Mouse (Mus musculus) heart, embryonic 10.5 days (tissue): ENCODE data around the gene Pgpep1l. TPM values are rescaled to one million over a fixed set of nuclear protein-coding genes. Genes with fewer than 3 reads are reported as not detected.
"Not testable (repeated sequence)": the region's sequence is repeated elsewhere in the genome, so short reads cannot be mapped to it uniquely, and the experiment has no call there.

Experiments
- DNase-seq: peaks from one replicate; pipeline ENCODE4 v3.0.0-alpha.2; 2017; ENCODE audit warnings: low spot score
- H3K27ac ChIP-seq: fragments of 300-500 bp; sonication (generic); 2 replicates; pipeline ENCODE4 v1.5.1; 2016; ENCODE audit warnings: mild to moderate bottlenecking
- H3K27me3 ChIP-seq: fragments of 300-500 bp; sonication (generic); 2 replicates; pipeline ENCODE4 v1.6.1; 2016; ENCODE audit warnings: mild to moderate bottlenecking; ENCODE audit not compliant: poor library complexity, insufficient read depth, severe bottlenecking
- H3K36me3 ChIP-seq: fragments of 300-500 bp; sonication (generic); 2 replicates; pipeline ENCODE4 v1.6.1; 2016; ENCODE audit warnings: mild to moderate bottlenecking, moderate library complexity
- H3K4me1 ChIP-seq: fragments of 300-500 bp; sonication (generic); 2 replicates; pipeline ENCODE4 v1.6.1; 2016; ENCODE audit warnings: mild to moderate bottlenecking
- H3K4me3 ChIP-seq: fragments of 300-500 bp; sonication (generic); 2 replicates; pipeline ENCODE4 v1.5.1; 2016; ENCODE audit warnings: mild to moderate bottlenecking, moderate library complexity
- H3K9me3 ChIP-seq: fragments of 300-500 bp; sonication (generic); 2 replicates; pipeline ENCODE4 v1.6.1; 2016; ENCODE audit warnings: mild to moderate bottlenecking, moderate library complexity
- WGBS: fragments of 180-500 bp; shearing (Covaris S2); methylation state at CpG from one replicate; pipeline ENCODE4 v1.1.7; 2016; 5-methylcytosine and 5-hydroxymethylcytosine counted together
- polyA plus RNA-seq: library from polyadenylated mRNA; unstranded; fragments of >200 nt; fragmentation: Nextera tagmentation; extraction: Ambion mirVana; gene quantifications from 2 replicates; pipeline ENCODE4 v1.2.1, GENCODE M21; 2016

Pgpep1l gene
- polyA plus RNA-seq, 1 experiment from 2014 or later = not detected

DNA sequence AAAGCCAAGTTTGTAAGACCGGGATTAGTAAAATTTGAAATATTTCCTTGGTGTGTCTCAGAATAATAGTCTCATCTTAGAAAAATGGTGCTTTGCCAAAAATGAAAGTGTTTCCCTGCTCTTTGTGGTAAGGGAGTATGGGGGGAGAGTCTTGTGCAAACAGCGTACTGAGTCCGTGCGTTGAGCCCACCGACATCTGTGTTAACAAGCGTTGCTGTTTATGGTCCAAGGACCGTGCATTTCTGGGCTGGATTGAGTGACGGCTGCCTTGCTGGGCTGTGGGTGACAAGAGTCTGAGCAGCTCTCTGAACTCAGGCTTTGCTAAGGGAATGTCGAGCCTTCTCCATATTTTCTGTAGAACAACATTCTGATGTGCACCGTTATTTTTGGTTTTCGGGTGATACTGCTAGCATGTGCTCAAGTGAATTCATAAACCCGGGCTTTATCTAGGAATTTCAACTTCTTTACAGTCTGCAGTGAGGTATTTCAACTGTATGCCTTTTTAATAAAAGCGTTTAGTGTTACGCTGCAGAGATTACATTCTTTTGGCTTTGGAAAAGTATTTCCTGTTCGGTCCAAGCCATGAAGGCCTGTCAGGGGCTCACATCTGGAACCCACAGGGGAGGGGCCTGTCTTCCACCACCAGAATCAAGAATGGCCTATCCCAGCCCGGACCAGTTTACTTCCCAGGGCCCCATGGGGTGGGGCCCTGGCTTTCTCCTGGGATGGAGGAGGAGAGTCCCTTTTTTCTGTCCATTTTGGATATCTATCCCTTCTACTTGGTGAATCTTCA, 30.2 kb upstream of the Pgpep1l start:
- H3K27me3 ChIP-seq = no peaks in the 10 kb centered on the region
- H3K36me3 ChIP-seq = no peaks in the 10 kb centered on the region
- H3K9me3 ChIP-seq = no peaks in the 10 kb centered on the region
- 0 out of 2 replicates have a peak, but pooled peaks cover 6% of the 10 kb centered on the region for H3K4me1 ChIP-seq
- H3K27ac ChIP-seq = no peak overlapping the region
- no peak overlapping the region for H3K4me3 ChIP-seq
- 69% methylated on average over 16 of the region's 16 CpGs for WGBS
- DNase-seq = no peak

GRCm38 (mm10) chr7:68291603-68292002, 27.6 kb upstream of the Pgpep1l start:
- WGBS = 57% methylated on average over 1 of the region's 1 CpGs
- no peaks in the 10 kb centered on the region for H3K9me3 ChIP-seq
- no peaks in the 10 kb centered on the region for H3K36me3 ChIP-seq
- H3K27ac ChIP-seq = no peak overlapping the region
- no peak for DNase-seq
- no peaks in the 10 kb centered on the region for H3K27me3 ChIP-seq
- H3K4me3 ChIP-seq = no peak overlapping the region
- 0 out of 2 replicates have a peak, but pooled peaks cover 3% of the 10 kb centered on the region for H3K4me1 ChIP-seq

DNA sequence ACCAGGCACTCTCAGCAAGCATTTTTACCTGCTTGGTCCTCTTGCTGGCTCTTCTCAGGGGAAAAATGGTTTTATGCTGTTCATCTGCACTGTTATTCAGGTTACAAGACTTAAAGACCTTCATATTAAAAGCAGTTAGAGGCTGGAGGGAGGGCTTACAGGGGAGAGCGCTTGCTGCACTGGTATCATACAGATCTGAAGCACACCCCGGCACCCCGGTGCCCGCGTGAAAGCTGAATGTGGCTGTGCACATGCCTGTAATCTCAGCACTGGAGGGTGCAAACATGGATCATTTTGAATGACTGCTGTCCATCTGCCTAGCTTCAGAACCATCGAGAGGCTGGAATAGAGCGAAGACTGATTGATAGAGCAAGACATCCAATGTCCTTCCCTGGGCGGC, 25.0 kb upstream of the Pgpep1l start:
- H3K27me3 ChIP-seq = no peaks in the 10 kb centered on the region
- no peaks in the 10 kb centered on the region for H3K36me3 ChIP-seq
- no peak overlapping the region for H3K4me3 ChIP-seq
- DNase-seq = no peak
- WGBS = 92% methylated on average over 8 of the region's 8 CpGs
- H3K9me3 ChIP-seq = no peaks in the 10 kb centered on the region
- peaks cover 6% of the 10 kb centered on the region; the same call in 1 of the 2 replicates for H3K4me1 ChIP-seq
- H3K27ac ChIP-seq = no peak overlapping the region

DNA sequence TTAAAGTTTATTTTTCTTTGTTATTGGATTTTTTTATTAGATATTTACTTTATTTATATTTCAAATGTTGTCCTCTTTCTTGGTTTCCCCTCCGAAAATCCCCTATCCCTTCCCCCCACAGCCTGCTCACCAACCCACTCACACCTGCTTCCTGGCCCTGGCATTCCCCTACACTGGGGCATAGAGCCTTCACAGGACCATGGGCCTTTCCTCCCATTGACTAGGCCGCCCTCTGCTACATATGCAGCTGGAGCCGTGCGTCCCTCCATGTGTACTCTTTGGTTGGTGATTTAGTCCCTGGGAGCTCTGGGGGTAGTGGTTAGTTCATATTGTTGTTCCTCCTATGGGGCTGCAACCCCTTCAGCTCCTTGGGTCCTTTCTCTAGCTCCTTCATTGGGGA, 24.0 kb upstream of the Pgpep1l start:
- not testable (repeated sequence) for H3K27ac ChIP-seq, H3K36me3 ChIP-seq, H3K9me3 ChIP-seq, DNase-seq, H3K4me1 ChIP-seq, H3K4me3 ChIP-seq, H3K27me3 ChIP-seq
- 92% methylated on average over 4 of the region's 4 CpGs for WGBS

DNA sequence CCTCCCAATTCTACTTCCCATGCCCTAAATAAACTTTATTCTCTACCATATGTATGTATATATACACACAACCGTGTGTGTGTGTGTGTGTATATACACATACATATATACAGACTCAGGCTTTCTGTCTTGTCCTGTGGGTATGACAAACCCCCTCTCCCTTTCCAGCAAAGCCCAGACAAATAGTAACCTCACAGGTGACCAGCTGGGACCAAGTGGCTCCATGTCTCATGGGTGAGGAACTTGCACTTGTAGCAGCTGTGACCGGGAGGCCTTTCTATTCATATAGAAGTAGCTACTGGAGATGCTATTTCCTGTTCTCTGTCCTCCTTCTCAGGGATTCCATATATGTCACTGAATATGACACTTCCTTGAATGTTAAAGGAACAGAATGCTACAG, 23.5 kb upstream of the Pgpep1l start:
- no peak for DNase-seq
- Histone ChIP-seq H3K36me3 (no peaks in the 10 kb centered on the region), H3K4me1 (peaks cover 11% of the 10 kb centered on the region), H3K4me3 (no peak overlapping the region), H3K27me3 (no peaks in the 10 kb centered on the region), H3K27ac (no peak overlapping the region), H3K9me3 (no peaks in the 10 kb centered on the region)
- WGBS = 78% methylated on average over 2 of the region's 2 CpGs

DNA sequence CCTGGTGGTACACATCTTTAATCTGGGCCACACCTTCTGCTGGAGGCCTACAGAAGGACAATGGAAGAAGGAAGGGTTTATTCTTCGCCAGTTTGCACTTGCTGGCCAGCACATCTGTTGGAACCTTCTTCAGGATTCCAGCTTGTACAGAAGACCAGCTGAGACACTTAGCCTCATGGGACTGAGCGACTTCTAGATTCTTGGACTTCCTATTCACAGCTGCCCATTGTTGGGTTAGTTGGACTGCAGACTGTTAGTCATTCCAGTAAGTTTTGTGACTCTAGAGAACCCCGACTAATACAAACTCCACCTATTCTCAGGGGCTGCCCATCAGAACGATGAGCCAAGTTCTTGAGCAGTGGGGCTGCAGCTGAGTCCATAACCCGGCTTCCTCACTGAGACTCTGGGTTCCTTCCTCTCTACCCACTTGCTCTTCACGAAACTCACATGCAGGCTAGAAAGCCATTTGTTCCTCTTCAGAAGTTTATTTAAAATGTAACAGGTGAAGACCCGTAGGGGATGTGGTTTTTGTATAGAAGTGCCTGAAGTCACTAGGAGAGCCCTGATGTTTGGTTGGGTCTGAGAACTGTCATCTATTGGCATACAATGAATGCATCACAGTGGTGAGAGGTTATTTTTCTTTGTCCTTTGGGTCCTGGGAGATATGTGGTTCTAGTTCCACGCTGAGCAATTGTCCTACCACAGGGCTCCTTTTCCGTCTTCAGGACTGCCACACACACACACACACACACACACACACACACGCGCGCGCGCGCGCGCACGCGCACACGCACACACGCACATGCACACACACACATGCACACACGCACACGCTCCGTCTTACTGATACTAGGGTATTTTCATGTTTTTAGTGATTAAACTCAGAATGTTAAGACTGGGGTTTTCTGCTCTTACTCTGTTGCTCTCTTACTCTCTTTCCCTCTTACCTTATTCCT, 22.8 kb upstream of the Pgpep1l start:
- H3K9me3 ChIP-seq = no peaks in the 10 kb centered on the region
- no peak overlapping the region for H3K27ac ChIP-seq
- no peaks in the 10 kb centered on the region for H3K27me3 ChIP-seq
- H3K4me3 ChIP-seq = no peak overlapping the region
- H3K4me1 ChIP-seq = peaks cover 11% of the 10 kb centered on the region
- H3K36me3 ChIP-seq = no peaks in the 10 kb centered on the region
- DNase-seq = no peak
- WGBS = 94% methylated on average over 24 of the region's 24 CpGs

DNA sequence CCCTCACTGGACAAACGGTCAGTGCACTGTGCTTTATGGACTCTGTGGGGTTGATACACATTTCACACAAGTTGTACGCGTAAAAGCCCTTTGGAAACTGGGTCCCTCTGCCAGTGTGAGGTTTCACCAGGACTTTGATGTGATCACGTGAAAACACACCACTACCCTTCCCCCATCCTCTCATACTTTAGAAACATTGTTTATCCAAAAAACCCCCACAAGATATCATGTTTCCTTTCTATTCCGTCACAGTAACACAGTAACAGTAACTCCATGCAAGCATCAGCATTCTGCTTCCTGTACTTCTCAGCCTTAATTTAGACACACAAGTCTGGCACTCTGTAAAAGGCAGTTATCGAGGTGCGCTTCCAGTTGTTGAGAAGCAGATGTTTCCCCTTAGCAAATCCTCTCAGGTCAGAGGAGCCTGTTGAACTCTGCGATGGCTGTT, 21.8 kb upstream of the Pgpep1l start:
- Histone ChIP-seq H3K4me3 (no peak overlapping the region), H3K27me3 (no peaks in the 10 kb centered on the region), H3K36me3 (no peaks in the 10 kb centered on the region), H3K9me3 (no peaks in the 10 kb centered on the region), H3K4me1 (peaks cover 11% of the 10 kb centered on the region), H3K27ac (no peak overlapping the region)
- 66% methylated on average over 8 of the region's 8 CpGs for WGBS
- DNase-seq = no peak

DNA sequence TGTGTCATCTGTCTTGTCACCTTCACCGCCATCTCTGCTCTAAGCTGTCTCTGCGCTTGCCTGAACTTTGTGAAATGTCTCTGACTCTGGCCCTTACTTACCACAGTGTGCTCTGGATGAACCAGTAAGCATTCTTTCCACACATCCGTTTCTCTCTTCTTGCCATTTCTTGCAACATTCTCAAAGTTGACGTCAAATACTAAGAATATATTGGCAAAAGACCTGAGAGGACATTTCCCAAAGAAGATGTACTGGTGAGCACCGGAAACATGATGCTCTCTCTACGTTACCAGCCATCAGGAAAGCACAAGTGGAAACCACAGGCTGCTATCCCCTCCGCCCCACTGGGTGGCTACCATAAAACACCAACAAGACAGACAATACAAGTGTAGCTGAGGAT, 19.7 kb upstream of the Pgpep1l start:
- no peak for DNase-seq
- no peak overlapping the region for H3K27ac ChIP-seq
- no peaks in the 10 kb centered on the region for H3K36me3 ChIP-seq
- peaks cover 13% of the 10 kb centered on the region for H3K27me3 ChIP-seq
- WGBS = 84% methylated on average over 7 of the region's 7 CpGs
- H3K4me1 ChIP-seq = peaks cover 11% of the 10 kb centered on the region
- no peak overlapping the region for H3K4me3 ChIP-seq
- no peaks in the 10 kb centered on the region for H3K9me3 ChIP-seq

GRCm38 (mm10) chr7:68283133-68283520, 19.1 kb upstream of the Pgpep1l start:
- not testable (repeated sequence) for DNase-seq, H3K9me3 ChIP-seq, H3K4me3 ChIP-seq, H3K36me3 ChIP-seq, H3K27ac ChIP-seq
- H3K4me1 ChIP-seq = peaks cover 11% of the 10 kb centered on the region
- peaks cover 19% of the 10 kb centered on the region for H3K27me3 ChIP-seq
- WGBS = 71% methylated on average over 4 of the region's 4 CpGs

GRCm38 (mm10) chr7:68282304-68283132, 18.5 kb upstream of the Pgpep1l start:
- Histone ChIP-seq H3K4me1 (peaks cover 11% of the 10 kb centered on the region), H3K36me3 (no peaks in the 10 kb centered on the region), H3K27ac (no peak overlapping the region), H3K9me3 (no peaks in the 10 kb centered on the region), H3K27me3 (peaks cover 24% of the 10 kb centered on the region), H3K4me3 (no peak overlapping the region)
- 82% methylated on average over 22 of the region's 22 CpGs for WGBS
- DNase-seq = no peak

- H3K27ac ChIP-seq = no peak overlapping the region
- DNase-seq = no peak
- H3K4me1 ChIP-seq = peaks cover 13% of the 10 kb centered on the region
- H3K36me3 ChIP-seq = no peaks in the 10 kb centered on the region
- 77% methylated on average over 5 of the region's 5 CpGs for WGBS
- H3K9me3 ChIP-seq = no peaks in the 10 kb centered on the region
- peaks cover 35% of the 10 kb centered on the region for H3K27me3 ChIP-seq
- no peak overlapping the region for H3K4me3 ChIP-seq
Measured at GRCm38 (mm10) chr7:68281341-68281740, 17.3 kb upstream of the Pgpep1l start.

- DNase-seq = no peak
- no peak overlapping the region for H3K27ac ChIP-seq
- H3K4me3 ChIP-seq = no peak overlapping the region
- WGBS = 83% methylated on average over 19 of the region's 19 CpGs
- H3K9me3 ChIP-seq = no peaks in the 10 kb centered on the region
- peaks cover 44% of the 10 kb centered on the region for H3K27me3 ChIP-seq
- peaks cover 14% of the 10 kb centered on the region for H3K4me1 ChIP-seq
- H3K36me3 ChIP-seq = no peaks in the 10 kb centered on the region
Measured at GRCm38 (mm10) chr7:68280352-68280869, 16.4 kb upstream of the Pgpep1l start.
